Mouse (Mus musculus) T-helper 1 cell (primary cell): ENCODE data around the gene Fam129a.

Experiments used
- in situ Hi-C: fragments of 300-600 bp; cut with MboI, MseI; formaldehyde crosslinking; loops from one replicate; pipeline ENCODE4 v1.15.1; 2025; ENCODE audit warnings: high pct_unique_total_duplicates

Gene Fam129a

GRCm38 (mm10) chr1:151570981-151571837 is at the start of gene Fam129a:
Gene Fam129a, plus strand, starts transcription at chr1:151571186.
- in situ Hi-C loops = no loop called here

GRCm38 (mm10) chr1:151526701-151527100 is 44.3 kb upstream of the Fam129a start:
- in situ Hi-C loops = no loop called here

- in situ Hi-C loops = no loop called here
Observed at GRCm38 (mm10) chr1:151543796-151544477, 27.0 kb upstream of the Fam129a start.

GRCm38 (mm10) chr1:151544581-151544980 is 26.4 kb upstream of the Fam129a start:
- in situ Hi-C loops = no loop called here

GRCm38 (mm10) chr1:151545571-151545970 is 25.4 kb upstream of the Fam129a start:
- in situ Hi-C loops = loop anchor here (5.0 kb wide), 1 partner anchor 57 kb away; no protein-coding TSS in a partner anchor

GRCm38 (mm10) chr1:151548896-151549610 is 21.9 kb upstream of the Fam129a start:
- in situ Hi-C loops = loop anchor here (5.0 kb wide), 1 partner anchor 53 kb away; no protein-coding TSS in a partner anchor

- in situ Hi-C loops = loop anchor here (5.0 to 10.0 kb wide), 2 partner anchors 53 to 1945 kb away; no protein-coding TSS in a partner anchor
Observed at GRCm38 (mm10) chr1:151549794-151550193, 21.2 kb upstream of the Fam129a start.

- in situ Hi-C loops = loop anchor here (10.0 kb wide), 1 partner anchor 1944 kb away; no protein-coding TSS in a partner anchor
Observed at GRCm38 (mm10) chr1:151550587-151551479, 20.2 kb upstream of the Fam129a start.

- in situ Hi-C loops = no loop called here
Observed at GRCm38 (mm10) chr1:151560536-151560935, 10.4 kb upstream of the Fam129a start.

GRCm38 (mm10) chr1:151563401-151563800 is 7.6 kb upstream of the Fam129a start:
- in situ Hi-C loops = no loop called here

- in situ Hi-C loops = no loop called here
Observed at GRCm38 (mm10) chr1:151563893-151564292, 7.1 kb upstream of the Fam129a start.

GRCm38 (mm10) chr1:151564377-151564776 is 6.6 kb upstream of the Fam129a start:
- in situ Hi-C loops = no loop called here

GRCm38 (mm10) chr1:151568682-151569081 is 2.3 kb upstream of the Fam129a start:
- in situ Hi-C loops = no loop called here

- in situ Hi-C loops = no loop called here
Observed at GRCm38 (mm10) chr1:151571838-151572578, 1.0 kb downstream of the Fam129a start.

- in situ Hi-C loops = no loop called here
Observed at GRCm38 (mm10) chr1:151572601-151573320, 1.8 kb downstream of the Fam129a start.

- in situ Hi-C loops = no loop called here
Observed at GRCm38 (mm10) chr1:151580200-151580982, 9.4 kb downstream of the Fam129a start.

GRCm38 (mm10) chr1:151581454-151581853 is 10.5 kb downstream of the Fam129a start:
- in situ Hi-C loops = no loop called here

- in situ Hi-C loops = no loop called here
Observed at GRCm38 (mm10) chr1:151581977-151582376, 11.0 kb downstream of the Fam129a start.
